Mouse (Mus musculus): ENCODE results near the gene Celf2. TPM values are rescaled to one million over a fixed set of nuclear protein-coding genes. Genes with fewer than 3 reads are reported as not detected.
"Not testable (repeated sequence)": the region's sequence is repeated elsewhere in the genome, so short reads cannot be mapped to it uniquely, and the experiment has no call there.

The Celf2 gene
- polyA plus RNA-seq (2016; fragmentation: Nextera tagmentation; extraction: Ambion mirVana): 13.6 and 14.3 TPM in 2 replicates

DNA sequence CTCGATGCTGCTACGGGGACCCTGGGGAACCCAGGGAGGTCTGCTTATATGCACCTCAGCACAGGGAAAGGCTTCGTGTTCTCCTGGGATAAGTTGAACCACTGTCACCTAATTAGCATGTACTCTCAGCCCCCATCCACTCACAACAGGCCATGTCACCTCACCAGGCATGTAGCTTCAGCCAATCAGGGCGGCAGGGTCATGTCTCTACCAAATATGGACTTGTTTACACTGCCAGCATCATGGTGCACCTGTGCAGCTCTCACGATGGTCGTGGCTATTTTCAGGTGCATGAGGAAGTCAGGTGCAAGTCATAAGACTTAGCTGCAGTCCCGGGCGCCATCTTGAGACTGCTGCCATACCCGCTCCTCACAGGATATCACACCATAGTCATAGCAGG is at the start of gene Celf2:
Celf2 (minus strand) TSS at position 101 of the 400 bp plus-strand sequence.
- H3K4me1 ChIP-seq; H3K36me3 ChIP-seq; H3K27ac ChIP-seq; H3K4me3 ChIP-seq; H3K27me3 ChIP-seq (replicated peaks); H3K9ac ChIP-seq; ATAC-seq; H3K9me3 ChIP-seq (replicated peaks); H3K4me2 ChIP-seq: not testable (repeated sequence)
- 68% methylated on average over 9 of the region's 9 CpGs for WGBS (ENCODE audit: insufficient replicate concordance)

DNA sequence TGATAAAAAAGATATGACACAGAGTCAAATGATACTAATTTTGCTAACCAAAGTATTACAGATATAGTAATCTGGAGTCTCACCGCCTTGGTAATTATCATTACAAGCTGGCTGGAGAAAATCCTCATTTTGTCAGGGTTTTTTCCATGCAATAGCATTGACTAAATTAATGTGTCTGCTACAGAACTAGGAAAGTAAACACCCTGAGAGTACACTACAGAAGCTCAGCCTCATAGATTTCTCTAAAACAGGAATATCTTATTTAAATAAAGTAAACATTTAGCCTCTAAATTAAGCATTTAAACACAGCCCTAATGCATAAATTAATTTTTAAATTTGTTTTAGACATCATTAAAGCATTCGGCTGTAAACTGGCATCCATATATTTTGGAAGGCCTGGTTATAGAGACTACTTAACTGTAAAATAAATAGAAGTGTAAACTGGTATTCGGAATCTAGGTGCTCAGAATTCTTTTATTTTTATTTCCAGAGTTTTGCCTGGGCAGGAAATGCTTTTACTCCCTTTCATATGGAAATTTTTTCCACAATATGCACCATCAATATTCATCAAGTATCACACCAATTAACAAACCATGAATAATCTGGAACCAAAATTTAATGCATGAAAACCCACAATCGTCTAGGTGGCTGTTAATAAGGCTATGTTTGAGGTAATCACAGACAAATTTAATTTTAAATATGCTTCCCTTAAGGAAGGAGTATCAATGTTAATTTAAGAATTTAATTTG is 46.0 kb upstream of the Celf2 start:
- Histone ChIP-seq H3K9ac (no peak overlapping the region), H3K4me3 (no peak overlapping the region), H3K36me3 (no peaks in the 10 kb centered on the region), H3K27me3 (replicated peaks) (no peaks in the 10 kb centered on the region), H3K9me3 (replicated peaks) (no peaks in the 10 kb centered on the region), H3K4me1 (no peaks in the 10 kb centered on the region), H3K4me2 (no peak overlapping the region), H3K27ac (no peak overlapping the region)
- 57% methylated on average over 4 of the region's 4 CpGs for WGBS (ENCODE audit: insufficient replicate concordance)
- ATAC-seq: no peak

DNA sequence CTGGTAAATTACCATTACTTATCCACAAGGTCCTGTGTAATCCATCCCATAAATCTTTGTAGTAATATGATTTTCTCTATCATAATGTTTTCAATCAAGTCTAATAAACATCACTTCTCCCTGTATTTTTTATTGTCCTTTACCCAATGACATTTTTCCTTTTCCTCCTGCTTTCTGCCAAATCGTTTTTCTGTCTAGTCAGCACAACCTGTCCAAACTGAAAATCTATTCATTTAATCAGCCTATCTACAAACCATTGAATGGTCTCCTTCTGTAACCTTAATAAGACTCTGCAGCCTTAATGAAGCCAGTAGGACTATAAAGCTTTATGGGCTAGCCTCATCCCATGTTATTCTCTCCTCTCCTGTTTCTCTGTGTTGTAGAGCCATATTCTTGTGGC is 45.2 kb upstream of the Celf2 start:
- H3K36me3 ChIP-seq: no peaks in the 10 kb centered on the region
- no peaks in the 10 kb centered on the region for H3K27me3 ChIP-seq (replicated peaks)
- H3K4me1 ChIP-seq: no peaks in the 10 kb centered on the region
- ATAC-seq: no peak
- WGBS (ENCODE audit: insufficient replicate concordance): 32% methylated on average over 1 of the region's 1 CpGs
- H3K4me3 ChIP-seq: no peak overlapping the region
- no peak overlapping the region for H3K4me2 ChIP-seq
- H3K27ac ChIP-seq: no peak overlapping the region
- no peak overlapping the region for H3K9ac ChIP-seq
- H3K9me3 ChIP-seq (replicated peaks): no peaks in the 10 kb centered on the region

DNA sequence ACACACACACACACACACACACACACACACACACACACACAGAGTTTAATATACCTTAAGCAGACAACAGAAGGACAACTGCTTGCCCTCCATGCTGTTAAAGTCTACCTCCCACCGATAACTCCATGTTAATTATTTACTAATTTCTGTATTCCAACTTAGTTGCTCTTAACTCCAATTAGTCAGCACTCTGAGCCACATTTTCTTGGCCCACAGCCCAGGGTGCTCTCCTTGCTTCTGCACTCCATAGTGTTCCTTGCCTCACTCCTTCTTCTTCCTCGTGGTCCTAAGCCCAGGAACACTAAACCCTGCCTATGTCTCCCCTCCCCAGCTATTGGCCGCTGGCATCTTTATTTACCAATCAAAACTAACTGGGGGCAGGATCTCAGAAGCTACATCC is 43.5 kb upstream of the Celf2 start:
- 44% methylated on average over 3 of the region's 3 CpGs for WGBS (ENCODE audit: insufficient replicate concordance)
- H3K4me1 ChIP-seq: no peaks in the 10 kb centered on the region
- no peaks in the 10 kb centered on the region for H3K27me3 ChIP-seq (replicated peaks)
- no peaks in the 10 kb centered on the region for H3K9me3 ChIP-seq (replicated peaks)
- ATAC-seq: no peak
- no peak overlapping the region for H3K4me2 ChIP-seq
- H3K9ac ChIP-seq: no peak overlapping the region
- no peak overlapping the region for H3K4me3 ChIP-seq
- H3K27ac ChIP-seq: no peak overlapping the region
- no peaks in the 10 kb centered on the region for H3K36me3 ChIP-seq

DNA sequence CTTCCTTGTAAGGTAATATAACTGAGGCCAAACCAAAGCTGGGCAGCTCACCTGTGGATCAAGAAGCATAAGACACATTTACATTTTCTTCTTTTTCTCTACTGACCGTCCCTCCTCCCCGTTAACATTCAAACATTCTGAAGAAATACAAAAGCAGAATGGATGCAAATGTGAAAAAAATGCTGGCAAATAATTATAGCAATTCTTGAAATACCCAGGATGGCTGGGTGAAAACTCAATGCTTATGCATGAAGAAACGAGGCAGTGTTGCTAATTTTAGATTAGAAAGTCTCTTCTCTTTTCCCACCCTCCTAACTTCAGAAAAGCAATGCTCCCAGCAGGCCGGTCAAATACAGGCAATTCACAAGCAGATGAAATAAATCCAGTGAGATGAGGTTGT is 39.5 kb upstream of the Celf2 start:
- no peak overlapping the region for H3K4me3 ChIP-seq
- H3K9me3 ChIP-seq (replicated peaks): no peaks in the 10 kb centered on the region
- no peaks in the 10 kb centered on the region for H3K27me3 ChIP-seq (replicated peaks)
- no peak overlapping the region for H3K4me2 ChIP-seq
- H3K4me1 ChIP-seq: no peaks in the 10 kb centered on the region
- H3K27ac ChIP-seq: no peak overlapping the region
- H3K9ac ChIP-seq: no peak overlapping the region
- no peak for ATAC-seq
- H3K36me3 ChIP-seq: no peaks in the 10 kb centered on the region
- 55% methylated on average over 4 of the region's 4 CpGs for WGBS (ENCODE audit: insufficient replicate concordance)

DNA sequence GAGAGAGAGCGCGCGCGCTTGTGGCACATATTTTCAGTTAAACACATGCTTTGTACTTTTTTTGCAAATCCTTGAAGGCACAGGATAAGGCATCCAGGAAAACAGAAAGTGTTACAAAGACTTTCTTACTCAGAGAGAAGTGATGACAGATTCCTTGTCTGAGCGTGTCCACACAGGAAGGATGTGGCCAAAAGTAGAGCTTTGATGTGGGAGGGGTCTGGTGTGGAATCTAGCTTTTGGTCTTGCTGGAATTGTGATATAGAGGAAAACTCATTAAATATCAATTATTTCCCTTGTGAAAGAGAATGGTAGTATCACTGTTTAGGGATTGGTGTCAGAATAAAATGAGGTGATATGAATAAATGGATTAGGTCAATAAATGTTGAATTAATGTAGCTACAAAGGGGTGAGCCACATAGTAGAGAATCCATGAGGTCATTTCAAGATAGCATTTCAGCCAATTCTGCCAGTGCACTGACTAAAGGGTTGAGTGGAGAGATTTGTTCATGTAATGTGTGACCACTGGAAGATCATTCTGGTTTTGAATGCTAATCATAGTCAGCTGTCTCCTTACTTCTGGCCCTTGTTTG is 25.3 kb upstream of the Celf2 start:
- Histone ChIP-seq H3K27ac (no peak overlapping the region), H3K27me3 (replicated peaks) (no peaks in the 10 kb centered on the region), H3K36me3 (no peaks in the 10 kb centered on the region), H3K4me2 (no peak overlapping the region), H3K4me1 (no peaks in the 10 kb centered on the region), H3K9ac (no peak overlapping the region), H3K4me3 (no peak overlapping the region), H3K9me3 (replicated peaks) (no peaks in the 10 kb centered on the region)
- WGBS (ENCODE audit: insufficient replicate concordance): 73% methylated on average over 5 of the region's 5 CpGs
- ATAC-seq: no peak

DNA sequence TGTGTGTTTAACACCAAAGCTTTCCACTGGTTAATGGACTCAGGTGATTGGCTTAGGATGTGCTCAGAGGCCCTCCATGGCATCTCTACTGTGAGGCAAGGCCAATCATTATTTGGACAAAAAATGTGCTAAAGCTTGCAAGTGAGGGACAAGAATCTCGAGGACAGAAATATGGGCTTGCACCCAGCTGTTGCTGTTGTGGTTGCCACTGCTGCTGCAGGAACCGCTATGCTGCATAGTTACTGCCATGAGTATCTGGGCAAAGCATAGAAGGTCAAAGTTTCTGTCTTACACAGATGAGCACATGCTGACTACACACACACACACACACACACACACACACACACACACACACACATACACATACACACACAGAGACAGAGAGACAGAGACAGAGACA is 24.8 kb upstream of the Celf2 start:
- Histone ChIP-seq H3K4me1 (no peaks in the 10 kb centered on the region), H3K27me3 (replicated peaks) (no peaks in the 10 kb centered on the region), H3K36me3 (no peaks in the 10 kb centered on the region), H3K9me3 (replicated peaks) (no peaks in the 10 kb centered on the region), H3K4me3 (no peak overlapping the region), H3K4me2 (no peak overlapping the region), H3K27ac (no peak overlapping the region), H3K9ac (no peak overlapping the region)
- ATAC-seq: no peak
- WGBS (ENCODE audit: insufficient replicate concordance): 60% methylated on average over 2 of the region's 2 CpGs

DNA sequence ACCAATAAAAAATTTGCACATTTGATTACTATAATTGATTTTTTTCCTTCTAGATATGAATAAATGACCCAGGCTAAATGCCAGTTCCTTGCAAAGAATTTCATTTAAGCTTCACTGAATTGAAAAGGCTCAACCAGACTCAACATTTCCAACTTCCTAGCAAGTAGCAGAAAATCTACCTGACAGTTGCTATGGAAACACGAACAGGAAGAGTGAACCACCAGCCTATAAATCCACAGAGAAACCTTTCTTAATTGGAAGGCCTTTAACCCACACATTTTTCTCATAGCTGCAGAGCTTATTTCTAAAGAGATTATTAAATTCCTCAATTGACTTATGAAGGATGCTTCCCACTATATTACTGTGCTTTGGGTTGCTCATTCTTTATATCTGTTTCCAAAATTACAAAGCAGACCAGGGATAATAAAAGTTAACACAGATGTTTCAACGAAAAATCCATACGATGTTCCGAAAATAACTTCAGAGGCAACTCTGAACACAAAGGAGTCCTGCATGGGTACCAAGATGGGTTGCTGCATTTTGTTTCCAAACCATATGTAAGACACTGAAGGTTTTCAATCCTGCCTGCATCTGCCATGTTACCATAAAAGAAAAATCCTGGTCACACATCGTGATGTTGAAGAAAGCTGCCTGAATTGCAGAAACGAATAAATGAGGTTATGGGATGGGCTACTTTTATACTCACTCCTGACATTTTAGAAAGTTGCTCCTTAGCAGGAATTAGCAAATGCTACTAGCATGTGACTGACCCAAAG is 22.0 kb upstream of the Celf2 start:
- no peak overlapping the region for H3K4me2 ChIP-seq

DNA sequence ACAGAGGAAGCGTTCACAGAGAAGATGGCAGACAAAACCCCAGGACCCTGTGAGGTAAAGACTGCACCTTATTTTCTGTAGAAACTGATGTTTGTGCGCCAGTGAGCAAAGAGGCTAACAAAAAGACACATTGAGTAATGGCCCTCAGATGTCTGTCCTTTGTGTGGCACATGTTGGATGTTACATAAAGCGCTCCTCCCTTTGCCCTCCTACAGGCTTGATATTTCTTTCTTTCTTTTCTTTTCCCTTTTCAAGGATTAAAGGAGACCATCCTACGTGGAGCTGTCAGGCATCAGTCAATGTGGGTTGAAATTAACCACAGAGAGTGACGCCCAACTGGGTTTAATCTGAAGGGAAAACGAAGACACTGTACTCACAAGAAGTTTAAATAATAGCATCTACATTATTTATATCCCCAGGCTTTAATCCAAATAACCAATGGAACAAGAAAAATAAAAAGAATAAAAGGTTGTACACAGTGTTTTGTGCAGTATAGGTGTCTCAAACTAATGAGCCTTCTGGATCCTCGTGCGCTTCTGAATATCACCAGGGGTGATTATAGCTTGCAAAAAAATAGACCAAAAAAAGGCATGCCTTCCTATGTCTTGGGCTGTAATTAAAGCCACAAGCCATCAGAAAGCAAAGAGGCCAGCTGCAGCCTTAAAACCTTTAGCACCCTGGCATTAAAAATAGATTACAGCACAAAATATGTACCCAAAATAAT is 21.3 kb upstream of the Celf2 start:
- ATAC-seq: no peak
- 67% methylated on average over 8 of the region's 8 CpGs for WGBS (ENCODE audit: insufficient replicate concordance)
- no peak overlapping the region for H3K9ac ChIP-seq
- no peak overlapping the region for H3K4me2 ChIP-seq
- H3K27me3 ChIP-seq (replicated peaks): no peaks in the 10 kb centered on the region
- H3K36me3 ChIP-seq: no peaks in the 10 kb centered on the region
- no peaks in the 10 kb centered on the region for H3K9me3 ChIP-seq (replicated peaks)
- no peaks in the 10 kb centered on the region for H3K4me1 ChIP-seq
- no peak overlapping the region for H3K27ac ChIP-seq
- H3K4me3 ChIP-seq: no peak overlapping the region

More for the DNA sequence above, 22.0 kb upstream of the Celf2 start:
- Histone ChIP-seq H3K4me3 (no peak overlapping the region), H3K4me1 (no peaks in the 10 kb centered on the region), H3K27me3 (replicated peaks) (no peaks in the 10 kb centered on the region), H3K9me3 (replicated peaks) (no peaks in the 10 kb centered on the region), H3K9ac (no peak overlapping the region), H3K27ac (no peak overlapping the region), H3K36me3 (no peaks in the 10 kb centered on the region)
- ATAC-seq: no peak
- 62% methylated on average over 6 of the region's 6 CpGs for WGBS (ENCODE audit: insufficient replicate concordance)

DNA sequence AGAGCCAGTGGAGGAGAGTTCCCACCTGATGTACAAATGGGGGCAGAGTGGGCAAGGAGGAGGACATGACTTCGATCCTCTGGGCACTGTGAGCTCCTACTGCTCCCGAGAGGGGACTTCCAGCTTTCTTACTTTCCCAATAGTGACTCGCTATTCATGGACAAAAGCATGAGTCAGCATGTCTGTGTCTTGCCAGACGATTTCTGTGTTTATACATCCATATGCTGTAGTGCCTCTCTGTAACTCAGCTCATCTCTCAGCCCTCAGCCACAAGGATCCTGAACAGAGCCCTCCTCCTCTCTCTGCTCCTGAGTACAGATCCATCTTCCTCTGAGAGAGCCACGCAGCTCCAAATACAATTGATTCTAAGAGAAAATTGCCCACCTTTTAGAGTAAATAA is 20.3 kb upstream of the Celf2 start:
- Histone ChIP-seq H3K4me2 (no peak overlapping the region), H3K4me3 (no peak overlapping the region), H3K9ac (no peak overlapping the region), H3K36me3 (no peaks in the 10 kb centered on the region), H3K4me1 (no peaks in the 10 kb centered on the region), H3K27ac (no peak overlapping the region), H3K27me3 (replicated peaks) (no peaks in the 10 kb centered on the region), H3K9me3 (replicated peaks) (no peaks in the 10 kb centered on the region)
- WGBS (ENCODE audit: insufficient replicate concordance): 50% methylated on average over 5 of the region's 5 CpGs
- no peak for ATAC-seq

DNA sequence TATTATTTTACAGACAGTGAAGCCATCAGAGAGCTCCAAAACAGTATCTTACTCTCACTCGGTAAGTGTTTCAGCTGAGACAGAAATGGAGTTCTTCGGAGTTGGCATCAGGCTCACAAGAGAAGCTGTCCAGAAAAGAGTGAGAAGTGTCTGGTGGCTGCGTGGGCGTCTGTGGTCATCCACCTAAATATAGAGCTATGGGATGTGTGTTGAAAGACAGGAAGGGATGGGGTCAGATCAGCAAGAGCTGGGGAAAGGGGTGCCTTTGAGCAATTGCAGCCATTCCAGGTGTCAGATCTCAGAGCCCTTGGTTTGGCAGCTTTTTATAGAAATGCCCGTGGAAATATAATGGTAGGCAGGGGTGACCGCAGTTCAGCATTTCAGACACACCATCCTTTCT is 17.3 kb upstream of the Celf2 start:
- no peak for ATAC-seq

DNA sequence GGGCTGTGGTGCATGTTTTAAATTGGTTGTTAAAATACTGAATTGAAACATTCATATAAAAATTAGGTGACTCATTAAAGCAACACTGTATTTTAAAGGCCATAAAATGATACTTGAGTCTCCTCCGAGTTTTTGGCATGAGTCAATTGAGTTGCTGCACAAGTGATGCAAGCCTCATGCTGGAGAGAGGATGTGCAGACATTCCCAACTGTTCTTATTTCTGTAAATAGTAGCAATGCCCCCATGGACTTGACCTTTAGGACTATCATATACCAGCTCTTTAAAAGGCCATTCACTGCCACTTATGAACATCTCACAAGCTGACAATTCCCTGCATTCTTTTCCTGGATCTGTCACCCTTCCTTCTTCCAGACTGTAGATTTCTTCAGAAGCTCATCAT is 10.1 kb upstream of the Celf2 start:
- Histone ChIP-seq H3K27ac (no peak overlapping the region), H3K27me3 (replicated peaks) (no peaks in the 10 kb centered on the region), H3K4me1 (no peaks in the 10 kb centered on the region), H3K4me3 (no peak overlapping the region), H3K4me2 (no peak overlapping the region), H3K36me3 (no peaks in the 10 kb centered on the region), H3K9ac (no peak overlapping the region), H3K9me3 (replicated peaks) (no peaks in the 10 kb centered on the region)
- WGBS (ENCODE audit: insufficient replicate concordance): 32% methylated on average over 1 of the region's 1 CpGs
- no peak for ATAC-seq

More for the DNA sequence above, 17.3 kb upstream of the Celf2 start:
- Histone ChIP-seq H3K9ac (no peak overlapping the region), H3K4me3 (no peak overlapping the region), H3K4me2 (no peak overlapping the region), H3K4me1 (no peaks in the 10 kb centered on the region), H3K36me3 (no peaks in the 10 kb centered on the region), H3K27ac (no peak overlapping the region), H3K27me3 (replicated peaks) (no peaks in the 10 kb centered on the region), H3K9me3 (replicated peaks) (no peaks in the 10 kb centered on the region)
- 53% methylated on average over 6 of the region's 6 CpGs for WGBS (ENCODE audit: insufficient replicate concordance)
